Mouse (Mus musculus) layer of hippocampus, adult 8-10 months (tissue): ENCODE measurements around the gene Me3. TPM values are rescaled to one million over a fixed set of nuclear protein-coding genes. Genes with fewer than 3 reads are reported as not detected.

ENCODE experiments used
- DNase-seq, 2 experiments: peaks; one replicate each; pipeline ENCODE4 v3.0.0; 2022; ENCODE audit warnings: low spot score in 2 of 2
- total RNA-seq, 4 experiments: library from RNA; stranded (reverse); gene quantifications; 2 replicates each; pipeline ENCODE4 v1.2.4; 2022

Me3 gene
- total RNA-seq, 4 experiments from 2014 or later: 72.9 to 90.9 (median 85.2) TPM

DNA sequence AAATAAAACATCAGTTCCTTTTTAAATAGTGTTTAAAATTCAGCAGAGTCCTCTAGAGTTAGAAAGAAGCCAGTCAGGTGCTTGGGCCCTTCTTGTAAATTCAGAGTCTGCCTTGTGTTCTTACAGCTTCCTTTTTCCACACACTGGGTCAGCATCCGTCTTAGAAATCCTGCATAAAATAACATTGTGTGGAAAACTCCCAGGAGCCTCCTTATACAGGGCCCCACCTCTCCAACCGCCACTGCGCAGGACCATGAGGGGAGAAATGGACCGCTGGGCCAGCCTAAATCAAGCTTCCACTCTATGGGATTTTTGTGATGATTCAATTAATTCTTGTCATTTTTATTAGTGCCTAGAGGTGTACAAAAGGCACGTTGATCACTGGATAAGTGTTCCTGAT is 259.2 kb downstream of the Me3 start:
- no peak for DNase-seq

DNA sequence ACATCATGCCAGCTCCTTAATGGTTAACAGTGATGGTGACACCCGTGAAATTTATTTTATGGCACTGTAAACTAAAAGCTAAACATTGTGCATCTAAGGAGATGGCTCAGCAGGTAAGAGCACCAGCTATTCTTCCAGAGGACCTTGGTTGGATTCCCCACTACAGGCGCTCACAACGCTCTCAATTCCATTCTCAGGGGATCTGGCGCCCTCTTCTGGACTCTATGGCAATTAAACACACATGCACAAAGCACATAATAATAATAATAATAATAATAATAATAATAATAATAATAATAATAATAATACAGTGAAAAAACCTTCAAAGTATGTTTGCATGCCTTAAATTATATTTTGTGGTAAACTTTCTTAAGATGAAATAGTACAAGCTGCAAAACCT is 259.7 kb downstream of the Me3 start:
- DNase-seq: no peak

DNA sequence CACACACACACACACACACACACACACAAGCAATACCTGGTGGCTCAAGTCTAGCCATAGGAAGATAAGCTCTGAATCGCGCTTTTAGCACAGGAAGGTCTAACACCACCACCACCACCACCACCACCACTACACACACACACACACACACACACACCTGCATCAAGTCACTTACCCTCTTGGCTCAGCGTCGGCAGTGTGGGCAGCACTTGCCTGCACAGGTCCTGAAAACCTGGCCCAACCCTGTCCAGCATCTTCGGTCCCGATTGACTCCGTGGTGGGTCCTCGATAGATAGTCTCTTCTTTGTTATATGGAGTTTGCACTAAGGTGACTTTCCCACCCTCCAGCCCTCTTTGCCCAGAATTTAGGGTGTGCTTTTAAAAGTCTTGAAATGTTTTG is 270.8 kb downstream of the Me3 start:
- DNase-seq: no peak

DNA sequence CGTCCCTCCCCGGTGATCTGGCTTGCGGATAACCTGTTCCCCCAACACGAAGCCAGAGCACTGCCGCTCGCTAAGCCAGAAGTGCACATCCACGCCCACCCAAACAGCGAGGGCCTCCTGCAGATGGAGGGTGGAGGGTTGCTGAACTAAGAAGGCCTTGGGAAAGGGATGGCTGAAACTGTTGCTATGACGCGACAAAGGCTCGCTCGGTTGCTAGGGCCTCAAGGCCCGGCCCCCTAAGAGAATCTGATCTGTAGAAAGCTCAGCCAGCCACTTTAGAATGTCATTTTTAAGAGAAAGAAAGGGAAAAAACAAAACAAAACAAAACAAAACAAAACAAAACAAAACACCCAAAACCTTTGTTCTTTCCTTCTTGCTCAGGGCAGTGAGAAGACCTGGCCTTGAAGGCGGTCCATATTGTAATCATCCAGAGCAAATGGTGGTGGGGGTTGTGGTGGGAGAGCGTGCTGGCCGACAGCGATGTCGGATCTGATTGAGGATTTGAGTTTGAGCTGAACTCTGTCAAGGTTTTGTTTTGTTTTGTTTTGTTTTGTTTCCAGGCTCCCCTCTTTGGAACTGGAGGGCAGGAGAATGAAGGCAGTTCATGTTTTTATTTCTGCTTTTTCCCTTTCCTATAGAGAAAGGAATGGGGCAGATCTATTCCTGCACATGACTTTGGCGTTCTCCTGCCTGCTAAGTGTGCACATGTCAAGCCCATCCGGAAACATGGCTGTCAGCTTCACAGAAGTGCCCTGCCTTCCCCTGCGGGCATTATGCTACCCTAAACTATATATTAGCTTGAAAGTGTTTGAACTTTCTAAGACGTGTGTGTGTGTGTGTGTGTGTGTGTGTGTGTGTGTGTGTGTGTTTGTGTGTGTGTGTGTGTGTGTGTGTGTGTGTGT is 271.5 kb downstream of the Me3 start, which contains the start of gene Ccdc81:
Gene Ccdc81 (minus strand): TSS at position 188 of the 902 bp plus-strand sequence.
- DNase-seq: no peak

Other genes starting within 250 kb of the Me3 start
- gene Tmem135, start 228.2 kb upstream of the Me3 start, total RNA-seq: 10 to 100 TPM; 59.4 to 69.6 (median 64.9) TPM
- 1 to 10 TPM; 6.2 to 7.4 (median 6.5) TPM for gene Fzd4, start 228.0 kb upstream of the Me3 start, total RNA-seq
- 10 to 100 TPM; 13.2 to 19.0 (median 14.2) TPM for gene Prss23, start 105.2 kb upstream of the Me3 start, total RNA-seq